Mouse (Mus musculus): Measurements from ENCODE around the gene Mnt. TPM values are rescaled to one million over a fixed set of nuclear protein-coding genes. Genes with fewer than 3 reads are reported as not detected.
A peak's percentile ranks its signal among the peaks of the same experiment; 100 is the strongest.

Mnt gene
- polyA plus RNA-seq, 1 experiment from 2014 or later, result 6.0 TPM

DNA sequence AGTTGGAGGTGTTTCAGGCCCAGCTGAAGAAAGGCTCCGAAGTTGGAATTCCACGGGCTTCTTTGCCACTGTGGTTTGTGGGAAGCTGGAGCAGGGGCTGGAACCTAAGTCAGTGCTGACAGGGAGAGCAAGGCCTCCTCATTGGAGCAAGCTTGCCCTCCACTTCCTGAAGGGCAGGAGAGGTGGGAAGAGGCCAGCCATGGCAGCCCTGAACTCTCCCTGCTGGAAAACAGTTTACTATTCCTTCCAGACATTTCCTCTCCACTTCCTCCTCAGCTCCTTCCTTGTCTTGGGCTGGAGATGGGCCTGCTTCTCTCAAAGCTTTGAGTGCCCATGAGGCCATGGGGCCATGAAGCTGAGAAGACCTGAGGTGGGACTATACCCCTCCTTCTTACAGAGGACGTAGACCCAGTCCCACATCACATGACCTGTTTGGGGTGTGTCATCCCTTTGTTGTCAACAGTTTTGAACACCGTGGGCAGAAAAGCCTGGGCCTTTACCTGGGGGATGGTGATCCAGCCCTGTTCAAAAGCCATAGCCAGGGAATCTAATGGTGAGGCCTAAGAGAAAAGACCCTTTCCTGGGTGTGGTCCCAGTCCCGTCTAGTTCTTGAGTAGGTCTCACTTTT lies 4.0 kb downstream of the Mnt start:
- H3K36me3 ChIP-seq (ENCODE audit: control insufficient read depth, insufficient read depth, low read length), result no peaks in the 10 kb centered on the region; the same call in 1 of the 2 replicates
- H3K4me2 ChIP-seq (ENCODE audit: low read depth, low read length, severe bottlenecking), result no peak overlapping the region
- peaks cover 18% of the 10 kb centered on the region for H3K4me1 ChIP-seq (replicated peaks; ENCODE audit: control insufficient read depth, insufficient read depth, low read length)
- no peak for DNase-seq (ENCODE audit: low spot score)
- no peak overlapping the region for H3K9ac ChIP-seq (ENCODE audit: low read length)
- H3K27me3 ChIP-seq (ENCODE audit: control insufficient read depth, insufficient read depth, low read length), result no peaks in the 10 kb centered on the region
- no peaks in the 10 kb centered on the region for H3K9me3 ChIP-seq (ENCODE audit: control insufficient read depth, low read length)
- ATAC-seq (replicated peaks; ENCODE audit: low FRiP score), result no peak
- H3K4me3 ChIP-seq (ENCODE audit: low read depth, low read length), result no peak overlapping the region
- no peak overlapping the region for H3K27ac ChIP-seq (ENCODE audit: low read depth, low read length)
- 60% methylated on average over 5 of the region's 5 CpGs for WGBS

DNA sequence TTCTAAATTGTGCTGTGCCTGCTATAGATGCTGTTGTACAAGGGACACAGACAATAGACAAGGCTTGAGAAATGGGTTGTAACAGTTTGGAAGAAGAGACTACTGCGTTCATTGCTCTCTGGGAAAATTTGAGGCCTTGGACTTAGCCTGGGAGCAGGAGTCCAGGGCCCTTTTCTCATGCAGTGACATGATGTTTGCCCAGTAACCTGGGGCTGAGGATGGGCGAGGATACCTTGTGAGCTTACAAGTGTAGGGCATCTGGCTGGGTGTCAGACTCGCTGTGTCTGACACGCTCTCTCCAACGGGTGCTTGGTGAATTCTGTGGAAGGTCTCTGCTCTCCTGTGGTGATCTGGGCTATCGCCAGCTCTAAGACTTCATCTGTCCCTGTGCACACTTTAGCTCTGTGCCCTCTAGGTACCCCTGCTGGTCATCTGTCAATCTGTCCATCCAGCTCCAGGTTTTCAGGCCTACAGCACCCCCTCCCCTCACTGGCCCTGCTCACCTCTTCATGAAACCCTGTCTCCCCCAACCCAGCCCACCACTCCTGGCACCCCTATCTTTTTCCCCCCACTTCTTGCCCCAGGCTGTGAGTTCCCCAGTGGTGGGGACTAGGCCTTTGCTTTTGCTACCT lies 5.0 kb downstream of the Mnt start:
- Histone ChIP-seq H3K9me3 (ENCODE audit: control insufficient read depth, low read length) (no peaks in the 10 kb centered on the region), H3K4me2 (ENCODE audit: low read depth, low read length, severe bottlenecking) (no peak overlapping the region), H3K27ac (ENCODE audit: low read depth, low read length) (no peak overlapping the region), H3K9ac (ENCODE audit: low read length) (no peak overlapping the region), H3K4me1 (replicated peaks; ENCODE audit: control insufficient read depth, insufficient read depth, low read length) (peaks cover 18% of the 10 kb centered on the region), H3K4me3 (ENCODE audit: low read depth, low read length) (no peak overlapping the region), H3K36me3 (ENCODE audit: control insufficient read depth, insufficient read depth, low read length) (no peaks in the 10 kb centered on the region; the same call in 1 of the 2 replicates), H3K27me3 (ENCODE audit: control insufficient read depth, insufficient read depth, low read length) (no peaks in the 10 kb centered on the region)
- ATAC-seq (replicated peaks; ENCODE audit: low FRiP score) (no peak), DNase-seq (ENCODE audit: low spot score) (no peak)
- WGBS, result 86% methylated on average over 6 of the region's 6 CpGs

DNA sequence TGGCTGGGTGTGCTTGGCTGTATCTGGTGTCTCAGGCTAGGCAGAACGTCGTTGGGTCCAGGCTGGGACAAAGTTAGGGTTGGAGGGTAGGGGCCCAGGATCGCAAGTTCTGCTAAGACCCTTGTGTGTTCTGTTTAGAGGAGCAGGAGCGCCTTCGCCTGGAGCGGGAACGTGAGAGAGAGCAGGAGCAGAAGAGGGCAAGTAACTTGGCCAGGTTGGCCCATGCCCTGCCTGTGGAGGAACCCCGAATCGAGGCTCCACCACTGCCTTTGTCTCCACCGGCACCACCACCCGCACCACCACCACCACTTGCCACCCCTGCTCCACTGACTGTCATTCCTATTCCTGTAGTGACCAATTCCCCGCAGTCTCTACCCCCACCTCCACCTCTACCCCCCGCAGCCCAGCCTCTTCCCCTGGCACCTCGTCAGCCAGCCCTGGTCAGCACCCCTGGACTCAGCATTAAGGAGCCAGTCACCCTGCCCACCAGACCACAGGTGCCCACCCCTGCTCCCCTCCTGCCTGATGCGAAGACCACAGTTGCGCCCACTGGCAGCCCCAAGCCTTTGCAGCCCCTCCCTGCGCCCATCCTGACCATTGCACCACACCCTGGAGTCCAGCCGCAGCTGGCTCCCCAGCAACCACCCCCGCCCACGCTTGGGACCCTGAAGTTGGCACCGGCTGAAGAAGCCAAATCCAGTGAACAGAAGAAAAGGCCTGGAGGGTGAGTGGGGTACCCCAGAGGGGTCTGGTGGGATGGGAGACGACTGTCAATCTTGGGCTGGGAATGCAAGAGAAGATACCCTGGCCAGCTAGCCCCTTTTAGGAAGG lies 5.7 kb downstream of the Mnt start:
- 90% methylated on average over 22 of the region's 22 CpGs for WGBS
- H3K4me1 ChIP-seq (replicated peaks; ENCODE audit: control insufficient read depth, insufficient read depth, low read length), result peaks cover 18% of the 10 kb centered on the region
- DNase-seq (ENCODE audit: low spot score), result peak; percentile 55

DNA sequence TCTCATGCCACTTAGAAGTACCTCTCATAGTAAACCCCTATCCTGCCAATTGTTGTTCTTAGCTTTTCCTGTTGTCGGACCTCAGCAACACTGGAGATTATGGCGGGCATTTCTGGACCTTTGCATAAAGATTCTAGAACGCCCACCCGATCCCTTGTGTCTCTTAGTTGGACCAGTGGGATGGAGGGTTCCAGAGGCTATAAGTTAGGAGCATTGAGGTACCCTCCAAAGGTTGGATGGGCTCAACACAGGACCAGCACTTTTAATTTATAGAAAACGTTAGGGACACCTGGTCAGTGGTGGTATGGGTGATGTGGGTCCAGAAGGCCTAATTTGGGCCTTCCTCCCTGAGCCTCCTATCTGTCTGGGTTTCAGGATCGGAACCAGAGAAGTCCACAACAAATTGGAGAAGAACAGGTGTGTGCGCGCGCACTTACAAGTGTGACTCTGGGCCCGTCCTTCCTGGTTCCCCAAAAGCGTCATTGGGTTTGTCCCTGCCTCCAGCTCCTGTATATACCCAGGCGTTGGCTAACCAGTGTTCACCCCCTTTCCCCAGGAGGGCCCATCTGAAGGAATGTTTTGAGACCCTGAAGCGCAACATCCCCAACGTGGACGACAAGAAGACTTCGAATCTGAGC lies 6.5 kb downstream of the Mnt start:
- H3K36me3 ChIP-seq (ENCODE audit: control insufficient read depth, insufficient read depth, low read length), result no peaks in the 10 kb centered on the region; the same call in 1 of the 2 replicates
- peak overlapping the region; percentile 69 for H3K4me2 ChIP-seq (ENCODE audit: low read depth, low read length, severe bottlenecking)
- H3K4me1 ChIP-seq (replicated peaks; ENCODE audit: control insufficient read depth, insufficient read depth, low read length), result peaks cover 18% of the 10 kb centered on the region
- peak overlapping the region; percentile 55 for H3K4me3 ChIP-seq (ENCODE audit: low read depth, low read length)
- no peaks in the 10 kb centered on the region for H3K27me3 ChIP-seq (ENCODE audit: control insufficient read depth, insufficient read depth, low read length)
- H3K9me3 ChIP-seq (ENCODE audit: control insufficient read depth, low read length), result no peaks in the 10 kb centered on the region
- 47% methylated on average over 16 of the region's 16 CpGs for WGBS
- H3K27ac ChIP-seq (ENCODE audit: low read depth, low read length), result peak overlapping the region; percentile 89; the same call in 1 of the 2 replicates
- no peak for ATAC-seq (replicated peaks; ENCODE audit: low FRiP score)
- no peak for DNase-seq (ENCODE audit: low spot score)
- peak overlapping the region; percentile 64 for H3K9ac ChIP-seq (ENCODE audit: low read length)

More for the DNA sequence above, 5.7 kb downstream of the Mnt start:
- Histone ChIP-seq H3K4me3 (ENCODE audit: low read depth, low read length) (no peak overlapping the region), H3K27ac (ENCODE audit: low read depth, low read length) (no peak overlapping the region), H3K27me3 (ENCODE audit: control insufficient read depth, insufficient read depth, low read length) (no peaks in the 10 kb centered on the region), H3K36me3 (ENCODE audit: control insufficient read depth, insufficient read depth, low read length) (no peaks in the 10 kb centered on the region; the same call in 1 of the 2 replicates), H3K9ac (ENCODE audit: low read length) (no peak overlapping the region), H3K9me3 (ENCODE audit: control insufficient read depth, low read length) (no peaks in the 10 kb centered on the region), H3K4me2 (ENCODE audit: low read depth, low read length, severe bottlenecking) (no peak overlapping the region)
- no peak for ATAC-seq (replicated peaks; ENCODE audit: low FRiP score)

DNA sequence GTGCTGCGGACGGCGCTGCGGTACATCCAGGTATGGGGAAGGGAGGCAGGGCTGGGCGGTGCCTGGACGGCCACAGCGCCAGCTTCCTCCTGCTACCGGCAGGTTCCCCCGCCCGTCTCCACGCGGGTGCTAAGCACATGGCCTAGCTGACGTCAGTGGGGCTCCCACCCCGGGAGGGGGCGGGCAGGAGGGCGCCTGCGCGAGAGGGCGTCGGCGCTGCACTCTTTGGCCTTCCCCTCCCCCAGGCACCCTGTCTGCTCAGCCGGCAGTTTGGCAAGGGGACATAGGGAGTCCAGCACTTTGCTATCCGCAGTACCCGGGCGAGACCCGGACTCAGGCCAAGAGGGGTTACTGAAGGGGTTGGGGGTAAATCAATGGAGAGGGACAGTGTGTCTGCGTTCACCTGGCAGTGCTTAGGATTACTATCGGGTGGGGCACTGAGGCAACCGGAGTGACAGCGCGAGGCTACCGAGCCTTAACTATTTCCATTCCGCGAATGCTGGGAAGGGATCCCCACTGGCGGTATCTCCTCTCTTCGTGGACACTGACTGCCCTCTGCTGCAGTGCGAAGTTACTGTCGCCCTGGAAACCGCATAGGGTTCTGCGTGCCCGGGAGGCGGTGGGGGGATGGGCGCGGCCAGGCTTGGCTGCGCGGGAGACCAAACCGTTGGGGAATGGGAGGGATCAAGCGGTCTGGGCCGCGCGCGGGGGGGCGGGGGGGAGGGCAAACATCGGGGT lies 7.1 kb downstream of the Mnt start:
- H3K27me3 ChIP-seq (ENCODE audit: control insufficient read depth, insufficient read depth, low read length), result no peaks in the 10 kb centered on the region
- H3K9me3 ChIP-seq (ENCODE audit: control insufficient read depth, low read length), result no peaks in the 10 kb centered on the region
- peak overlapping the region; percentile 89 for H3K27ac ChIP-seq (ENCODE audit: low read depth, low read length)
- WGBS, result under 1% methylated on average over 46 of the region's 54 CpGs
- H3K4me1 ChIP-seq (replicated peaks; ENCODE audit: control insufficient read depth, insufficient read depth, low read length), result peaks cover 15% of the 10 kb centered on the region
- peak; percentile 81 for ATAC-seq (replicated peaks; ENCODE audit: low FRiP score)
- peak overlapping the region; percentile 64 for H3K9ac ChIP-seq (ENCODE audit: low read length)
- peak overlapping the region; percentile 69 for H3K4me2 ChIP-seq (ENCODE audit: low read depth, low read length, severe bottlenecking)
- H3K36me3 ChIP-seq (ENCODE audit: control insufficient read depth, insufficient read depth, low read length), result no peaks in the 10 kb centered on the region; the same call in 1 of the 2 replicates
- peak; percentile 93 for DNase-seq (ENCODE audit: low spot score)
- peak overlapping the region; percentile 55 for H3K4me3 ChIP-seq (ENCODE audit: low read depth, low read length)

DNA sequence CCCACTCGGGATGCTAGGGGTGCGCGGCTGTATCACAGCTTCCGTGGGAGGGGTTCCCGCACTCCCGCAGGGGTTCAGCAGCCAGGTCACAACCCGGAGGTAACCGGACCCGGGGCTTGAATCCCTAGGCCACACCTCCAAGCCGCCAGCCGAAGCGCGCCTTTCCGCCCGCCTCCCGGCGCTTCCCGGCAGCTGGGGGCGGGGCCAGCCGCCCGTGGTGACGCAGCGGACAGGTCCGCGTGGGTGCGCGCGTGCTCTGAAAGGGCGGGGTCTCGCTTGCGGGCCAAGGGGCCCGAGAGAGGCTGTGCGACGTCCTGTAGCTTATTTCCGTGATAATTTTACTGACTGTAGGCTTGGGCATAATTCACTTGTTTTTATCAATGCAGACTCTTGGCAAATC lies 7.7 kb downstream of the Mnt start:
- Histone ChIP-seq H3K4me2 (ENCODE audit: low read depth, low read length, severe bottlenecking) (peak overlapping the region; percentile 69), H3K4me1 (replicated peaks; ENCODE audit: control insufficient read depth, insufficient read depth, low read length) (peaks cover 10% of the 10 kb centered on the region), H3K4me3 (ENCODE audit: low read depth, low read length) (peak overlapping the region; percentile 55), H3K36me3 (ENCODE audit: control insufficient read depth, insufficient read depth, low read length) (no peaks in the 10 kb centered on the region; the same call in 1 of the 2 replicates), H3K9me3 (ENCODE audit: control insufficient read depth, low read length) (no peaks in the 10 kb centered on the region), H3K27ac (ENCODE audit: low read depth, low read length) (peak overlapping the region; percentile 89), H3K27me3 (ENCODE audit: control insufficient read depth, insufficient read depth, low read length) (no peaks in the 10 kb centered on the region), H3K9ac (ENCODE audit: low read length) (peak overlapping the region; percentile 64)
- WGBS, result under 1% methylated on average over 31 of the region's 35 CpGs
- ATAC-seq (replicated peaks; ENCODE audit: low FRiP score) (peak; percentile 78), DNase-seq (ENCODE audit: low spot score) (peak; percentile 96)

DNA sequence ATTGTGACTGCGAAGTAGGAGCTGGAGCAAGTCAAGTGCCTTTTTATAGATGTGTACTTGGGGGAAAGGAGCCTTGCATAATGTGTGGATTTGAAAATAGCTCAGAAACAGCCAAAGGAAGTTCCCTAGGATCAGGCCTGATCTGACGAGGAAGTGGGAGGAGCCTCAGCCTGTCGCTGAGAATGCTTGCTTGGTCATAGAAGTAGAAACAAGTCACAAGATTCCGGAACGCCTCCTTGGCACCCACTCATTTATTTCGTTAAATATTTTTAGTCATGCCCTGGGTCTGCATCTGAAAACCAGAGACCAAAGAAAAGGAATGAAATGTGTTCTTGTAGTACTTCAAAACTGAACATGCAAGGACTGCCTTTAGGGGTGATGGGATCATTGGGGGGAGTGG lies 8.3 kb downstream of the Mnt start:
- Histone ChIP-seq H3K4me3 (ENCODE audit: low read depth, low read length) (peak overlapping the region; percentile 55; the same call in 1 of the 2 replicates), H3K27ac (ENCODE audit: low read depth, low read length) (no peak overlapping the region), H3K9ac (ENCODE audit: low read length) (peak overlapping the region; percentile 64), H3K27me3 (ENCODE audit: control insufficient read depth, insufficient read depth, low read length) (no peaks in the 10 kb centered on the region), H3K4me2 (ENCODE audit: low read depth, low read length, severe bottlenecking) (peak overlapping the region; percentile 69; the same call in 1 of the 2 replicates), H3K9me3 (ENCODE audit: control insufficient read depth, low read length) (no peaks in the 10 kb centered on the region), H3K36me3 (ENCODE audit: control insufficient read depth, insufficient read depth, low read length) (no peaks in the 10 kb centered on the region; the same call in 1 of the 2 replicates), H3K4me1 (replicated peaks; ENCODE audit: control insufficient read depth, insufficient read depth, low read length) (peaks cover 5% of the 10 kb centered on the region; the same call in 1 of the 2 replicates)
- ATAC-seq (replicated peaks; ENCODE audit: low FRiP score) (no peak), DNase-seq (ENCODE audit: low spot score) (peak; percentile 54)
- WGBS, result 52% methylated on average over 6 of the region's 6 CpGs
